Mouse (Mus musculus): Measurements from ENCODE around the gene Olfr91.
A peak's percentile ranks its signal among the peaks of the same experiment; 100 is the strongest.

- peak; percentile 43 for TF ChIP-seq CTCF (conservative IDR thresholded peaks at IDR 0.05; ENCODE audit: low read length)
- TF ChIP-seq NANOG (IDR thresholded peaks at IDR 0.05; ENCODE audit: borderline replicate concordance, low read length) = no peak
- no peak for TF ChIP-seq POU5F1 (IDR thresholded peaks at IDR 0.05; ENCODE audit: borderline replicate concordance, low read length)
These were observed 48.3 kb downstream of the Olfr91 start for GRCm38 (mm10) chr17:37049570-37050310.

All from E14TG2a.4 (cell line).